Mouse (Mus musculus) limb, embryonic 11.5 days (tissue): ENCODE data around the gene Plxnd1. TPM values are rescaled to one million over a fixed set of nuclear protein-coding genes. Genes with fewer than 3 reads are reported as not detected.
A peak's percentile ranks its signal among the peaks of the same experiment; 100 is the strongest.

Experiments used
- ATAC-seq: fragments of 200-750 bp; cut with Nextera tagmentation; 2 replicates; pipeline ENCODE4 v1.8.0; 2017; ENCODE audit warnings: low read depth; ENCODE audit not compliant: insufficient number of reproducible peaks, low FRiP score, low TSS enrichment
- DNase-seq: peaks from one replicate; pipeline ENCODE4 v3.0.0-alpha.2; 2015; ENCODE audit warnings: low spot score
- H3K27ac ChIP-seq: fragments of 300-500 bp; sonication (generic); replicated peaks from 2 replicates; pipeline ENCODE4 v1.5.1; 2014; ENCODE audit warnings: low read depth, mild to moderate bottlenecking, low read length
- H3K27me3 ChIP-seq: fragments of 300-500 bp; sonication (generic); 2 replicates; pipeline ENCODE4 v1.6.1; 2014; ENCODE audit warnings: mild to moderate bottlenecking, low read length, mixed read lengths; ENCODE audit not compliant: control insufficient read depth, insufficient read depth
- H3K36me3 ChIP-seq: fragments of 300-500 bp; sonication (generic); 2 replicates; pipeline ENCODE4 v1.6.1; 2014; ENCODE audit warnings: mild to moderate bottlenecking, low read length, moderate library complexity, mixed read lengths; ENCODE audit not compliant: control insufficient read depth, insufficient read depth
- H3K4me1 ChIP-seq: fragments of 300-500 bp; sonication (generic); 2 replicates; pipeline ENCODE4 v1.6.1; 2014; ENCODE audit warnings: low read length, mixed read lengths; ENCODE audit not compliant: control insufficient read depth, insufficient read depth
- H3K4me2 ChIP-seq: fragments of 300-500 bp; sonication (generic); 2 replicates; pipeline ENCODE4 v1.6.1; 2014; ENCODE audit warnings: low read depth, mild to moderate bottlenecking, moderate library complexity; ENCODE audit not compliant: severe bottlenecking
- H3K4me3 ChIP-seq: fragments of 300-500 bp; sonication (generic); 2 replicates; pipeline ENCODE4 v1.5.1; 2014; ENCODE audit warnings: low read depth, low read length
- H3K9ac ChIP-seq: fragments of 300-500 bp; sonication (generic); 2 replicates; pipeline ENCODE4 v1.6.1; 2014; ENCODE audit warnings: mild to moderate bottlenecking, low read length
- H3K9me3 ChIP-seq: fragments of 300-500 bp; sonication (generic); 2 replicates; pipeline ENCODE4 v1.6.1; 2016; ENCODE audit warnings: low read length; ENCODE audit not compliant: control insufficient read depth
- WGBS: fragments of 180-500 bp; shearing (Covaris S2); extraction: QIAGEN DNeasy Blood & Tissue Kit; methylation state at CpG from one replicate; pipeline ENCODE4 v1.1.7; 2014; 5-methylcytosine and 5-hydroxymethylcytosine counted together
- polyA plus RNA-seq: library from polyadenylated mRNA; unstranded; fragments of >200 nt; fragmentation: Nextera tagmentation; extraction: Ambion mirVana; gene quantifications from 2 replicates; pipeline ENCODE4 v1.2.1, GENCODE M21; 2014

The Plxnd1 gene
- polyA plus RNA-seq, 1 experiment from 2014 or later, result 19.6 TPM

GRCm38 (mm10) chr6:115972083-115972764 is 22.6 kb downstream of the Plxnd1 start:
- H3K4me2 ChIP-seq, result no peak overlapping the region
- H3K27ac ChIP-seq, result no peak overlapping the region
- DNase-seq (no peak), ATAC-seq (no peak)
- no peak overlapping the region for H3K4me3 ChIP-seq
- WGBS, result 81% methylated on average over 7 of the region's 7 CpGs
- H3K36me3 ChIP-seq, result no peaks in the 10 kb centered on the region
- no peaks in the 10 kb centered on the region for H3K27me3 ChIP-seq
- peaks cover 30% of the 10 kb centered on the region for H3K4me1 ChIP-seq
- H3K9me3 ChIP-seq, result no peaks in the 10 kb centered on the region
- H3K9ac ChIP-seq, result no peak overlapping the region

DNA sequence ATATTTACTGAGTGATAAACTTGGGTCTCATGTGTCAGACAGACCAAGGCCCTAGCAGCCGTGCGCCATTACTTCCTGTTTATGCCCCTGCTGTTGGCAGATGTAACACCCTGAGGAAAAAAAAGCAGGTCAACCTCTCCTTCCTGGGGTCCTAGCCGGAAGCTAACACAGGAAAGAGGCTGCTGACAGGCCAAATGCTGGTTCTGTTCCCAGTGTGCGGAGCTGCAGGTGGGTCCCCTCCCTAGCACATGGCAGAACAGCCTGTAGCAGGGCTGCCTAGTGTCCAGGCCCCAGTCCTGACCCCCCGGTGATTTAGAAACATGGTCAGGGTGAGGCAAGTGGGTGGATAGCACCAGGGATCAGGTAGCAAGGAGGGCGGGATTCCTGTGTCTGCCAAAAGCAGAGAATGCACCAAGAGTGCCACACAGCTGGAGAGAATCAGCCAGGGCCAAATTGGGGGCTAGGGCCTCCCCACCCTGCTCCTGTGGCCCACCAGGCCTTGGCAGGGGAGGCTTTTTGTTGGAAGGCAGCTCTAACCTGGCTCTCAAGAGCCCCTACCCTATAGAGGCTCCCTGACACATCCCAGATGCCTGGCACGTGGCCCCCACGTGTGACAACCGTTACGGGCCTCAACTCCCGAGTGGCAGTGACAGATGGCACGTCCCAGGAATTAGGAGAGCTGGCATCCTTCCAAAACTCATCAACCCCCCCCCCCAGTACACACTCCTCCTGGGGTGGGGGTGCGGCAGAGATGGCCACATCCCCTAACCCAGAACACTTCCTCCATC is 23.3 kb downstream of the Plxnd1 start:
- DNase-seq, result no peak
- Histone ChIP-seq H3K9me3 (no peaks in the 10 kb centered on the region), H3K9ac (no peak overlapping the region), H3K4me3 (no peak overlapping the region), H3K4me1 (peaks cover 30% of the 10 kb centered on the region), H3K27me3 (no peaks in the 10 kb centered on the region), H3K36me3 (no peaks in the 10 kb centered on the region), H3K27ac (0 out of 2 replicates have a peak overlapping the region, but pooled peaks have one; percentile 47), H3K4me2 (no peak overlapping the region)
- WGBS, result 50% methylated on average over 13 of the region's 13 CpGs
- ATAC-seq, result no peak

GRCm38 (mm10) chr6:115969952-115970351 is 24.9 kb downstream of the Plxnd1 start:
- peaks cover 30% of the 10 kb centered on the region for H3K4me1 ChIP-seq
- no peak overlapping the region for H3K9ac ChIP-seq
- no peaks in the 10 kb centered on the region for H3K9me3 ChIP-seq
- H3K4me3 ChIP-seq, result no peak overlapping the region
- no peak overlapping the region for H3K27ac ChIP-seq
- H3K36me3 ChIP-seq, result no peaks in the 10 kb centered on the region
- H3K27me3 ChIP-seq, result no peaks in the 10 kb centered on the region
- H3K4me2 ChIP-seq, result no peak overlapping the region
- 58% methylated on average over 4 of the region's 6 CpGs for WGBS
- DNase-seq (no peak), ATAC-seq (no peak)

DNA sequence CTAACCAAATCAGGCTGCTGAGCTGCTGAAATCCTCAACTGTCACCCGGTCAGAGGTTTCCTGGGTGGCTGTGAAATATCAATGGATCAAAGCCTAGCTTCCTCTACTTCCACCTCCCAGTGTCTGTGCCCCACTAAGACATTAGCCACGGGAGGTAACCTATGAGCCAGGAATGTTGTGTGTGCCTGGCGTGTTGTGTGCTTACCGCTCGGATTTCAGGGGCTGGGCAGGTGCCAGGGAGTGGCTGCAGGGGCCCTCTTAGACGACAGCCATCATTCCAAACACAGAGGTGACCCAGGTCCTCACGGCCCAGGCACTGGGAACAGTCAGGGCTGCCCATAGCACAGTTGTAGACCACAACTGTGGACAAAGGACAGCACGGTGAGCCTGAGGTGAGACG is 25.7 kb downstream of the Plxnd1 start:
- Histone ChIP-seq H3K9ac (no peak overlapping the region), H3K4me3 (no peak overlapping the region), H3K4me1 (peaks cover 30% of the 10 kb centered on the region), H3K4me2 (no peak overlapping the region), H3K27ac (no peak overlapping the region), H3K27me3 (no peaks in the 10 kb centered on the region), H3K9me3 (no peaks in the 10 kb centered on the region), H3K36me3 (no peaks in the 10 kb centered on the region)
- DNase-seq (no peak), ATAC-seq (no peak)
- 67% methylated on average over 9 of the region's 9 CpGs for WGBS

- Histone ChIP-seq H3K36me3 (no peaks in the 10 kb centered on the region), H3K27ac (no peak overlapping the region), H3K4me3 (no peak overlapping the region), H3K4me2 (no peak overlapping the region), H3K9me3 (no peaks in the 10 kb centered on the region), H3K27me3 (no peaks in the 10 kb centered on the region), H3K9ac (no peak overlapping the region), H3K4me1 (peaks cover 30% of the 10 kb centered on the region)
- ATAC-seq, result no peak
- 73% methylated on average over 6 of the region's 6 CpGs for WGBS
- DNase-seq, result no peak
Measured at GRCm38 (mm10) chr6:115968700-115969099, 26.1 kb downstream of the Plxnd1 start.

- Histone ChIP-seq H3K9me3 (no peaks in the 10 kb centered on the region), H3K27me3 (no peaks in the 10 kb centered on the region), H3K9ac (no peak overlapping the region), H3K36me3 (no peaks in the 10 kb centered on the region), H3K4me2 (no peak overlapping the region), H3K27ac (no peak overlapping the region), H3K4me1 (peaks cover 30% of the 10 kb centered on the region), H3K4me3 (no peak overlapping the region)
- 58% methylated on average over 5 of the region's 5 CpGs for WGBS
- ATAC-seq (no peak), DNase-seq (no peak)
Measured at GRCm38 (mm10) chr6:115968086-115968485, 26.7 kb downstream of the Plxnd1 start.

- Histone ChIP-seq H3K4me1 (peaks cover 30% of the 10 kb centered on the region), H3K36me3 (no peaks in the 10 kb centered on the region), H3K27ac (no peak overlapping the region)
Measured at GRCm38 (mm10) chr6:115967291-115967880, 27.4 kb downstream of the Plxnd1 start.

DNA sequence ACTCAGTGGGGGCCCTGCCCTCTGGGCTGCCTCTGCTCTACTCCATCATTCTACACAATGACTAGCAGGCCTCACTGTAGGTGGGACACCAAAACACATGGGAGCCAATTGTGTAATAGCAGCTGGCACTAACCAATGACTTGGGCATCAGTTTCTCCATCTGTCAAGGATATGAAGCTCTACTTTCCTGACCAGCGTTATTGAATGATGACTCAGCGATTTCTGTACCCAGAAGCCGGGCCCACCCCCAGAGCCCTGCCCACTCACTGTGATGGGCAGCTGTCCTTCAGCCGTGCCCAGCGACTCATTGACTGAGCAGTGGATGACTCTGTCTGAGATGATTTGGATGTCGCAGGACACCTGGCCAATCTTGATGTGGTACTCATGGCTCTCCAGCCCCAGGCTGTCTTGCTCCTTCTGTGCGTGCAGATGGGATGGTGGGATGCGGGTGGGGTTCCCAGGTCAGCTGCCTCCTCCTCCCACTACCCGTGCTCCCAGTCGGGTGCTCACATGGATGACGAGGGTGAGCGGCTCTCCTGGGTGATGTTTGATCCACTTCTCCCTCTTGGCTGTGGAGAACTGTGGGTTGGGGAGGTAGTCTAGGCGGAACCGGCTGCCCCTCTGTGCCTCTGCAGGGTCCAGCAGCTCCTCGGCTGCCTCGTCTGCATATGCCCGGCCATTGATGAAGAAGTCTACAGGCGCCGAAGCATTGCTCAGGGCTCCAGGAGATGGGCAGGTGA is 28.4 kb downstream of the Plxnd1 start:
- ATAC-seq (no peak), DNase-seq (no peak)
- H3K4me3 ChIP-seq, result no peak overlapping the region
- H3K4me1 ChIP-seq, result peaks cover 22% of the 10 kb centered on the region
- no peak overlapping the region for H3K4me2 ChIP-seq
- no peak overlapping the region for H3K9ac ChIP-seq
- H3K27me3 ChIP-seq, result no peaks in the 10 kb centered on the region
- H3K27ac ChIP-seq, result no peak overlapping the region
- no peaks in the 10 kb centered on the region for H3K9me3 ChIP-seq
- WGBS, result 95% methylated on average over 19 of the region's 19 CpGs
- no peaks in the 10 kb centered on the region for H3K36me3 ChIP-seq

More at GRCm38 (mm10) chr6:115967291-115967880, 27.4 kb downstream of the Plxnd1 start:
- DNase-seq (no peak), ATAC-seq (no peak)
- Histone ChIP-seq H3K4me2 (no peak overlapping the region), H3K4me3 (no peak overlapping the region), H3K9ac (no peak overlapping the region), H3K27me3 (no peaks in the 10 kb centered on the region), H3K9me3 (no peaks in the 10 kb centered on the region)
- WGBS, result 92% methylated on average over 15 of the region's 15 CpGs
